Mouse (Mus musculus): ENCODE measurements around the gene Lce6a. TPM values are rescaled to one million over a fixed set of nuclear protein-coding genes. Genes with fewer than 3 reads are reported as not detected.

Lce6a gene
- polyA plus RNA-seq, 1 experiment, result not detected

- no peak overlapping the region for H3K4me3 ChIP-seq (replicated peaks; ENCODE audit: insufficient read depth, low read depth, low read length)
- DNase-seq, result no peak
- WGBS, result 66% methylated on average over 3 of the region's 3 CpGs
- H3K4me1 ChIP-seq (ENCODE audit: control insufficient read depth, insufficient read depth, low read length), result no peaks in the 10 kb centered on the region
- H3K27ac ChIP-seq (ENCODE audit: insufficient read depth, low read length), result no peak overlapping the region
- no peaks in the 10 kb centered on the region for H3K27me3 ChIP-seq (ENCODE audit: control insufficient read depth, insufficient read depth, low read length)
- TF ChIP-seq CTCF (IDR thresholded peaks at IDR 0.05; ENCODE audit: borderline replicate concordance, insufficient read depth, low read depth, low read length), result no peak
- no peak for TF ChIP-seq POLR2A (IDR thresholded peaks at IDR 0.05; ENCODE audit: borderline replicate concordance, insufficient read depth, low read length)
Observed at GRCm38 (mm10) chr3:92583164-92583826, 38.2 kb downstream of the Lce6a start.

- H3K4me3 ChIP-seq (replicated peaks; ENCODE audit: insufficient read depth, low read depth, low read length), result no peak overlapping the region
- no peaks in the 10 kb centered on the region for H3K27me3 ChIP-seq (ENCODE audit: control insufficient read depth, insufficient read depth, low read length)
- H3K4me1 ChIP-seq (ENCODE audit: control insufficient read depth, insufficient read depth, low read length), result no peaks in the 10 kb centered on the region
- DNase-seq, result no peak
- no peak for TF ChIP-seq CTCF (IDR thresholded peaks at IDR 0.05; ENCODE audit: borderline replicate concordance, insufficient read depth, low read depth, low read length)
- WGBS, result 80% methylated on average over 1 of the region's 1 CpGs
- H3K27ac ChIP-seq (ENCODE audit: insufficient read depth, low read length), result no peak overlapping the region
Observed at GRCm38 (mm10) chr3:92579508-92579907, 42.0 kb downstream of the Lce6a start.

DNA sequence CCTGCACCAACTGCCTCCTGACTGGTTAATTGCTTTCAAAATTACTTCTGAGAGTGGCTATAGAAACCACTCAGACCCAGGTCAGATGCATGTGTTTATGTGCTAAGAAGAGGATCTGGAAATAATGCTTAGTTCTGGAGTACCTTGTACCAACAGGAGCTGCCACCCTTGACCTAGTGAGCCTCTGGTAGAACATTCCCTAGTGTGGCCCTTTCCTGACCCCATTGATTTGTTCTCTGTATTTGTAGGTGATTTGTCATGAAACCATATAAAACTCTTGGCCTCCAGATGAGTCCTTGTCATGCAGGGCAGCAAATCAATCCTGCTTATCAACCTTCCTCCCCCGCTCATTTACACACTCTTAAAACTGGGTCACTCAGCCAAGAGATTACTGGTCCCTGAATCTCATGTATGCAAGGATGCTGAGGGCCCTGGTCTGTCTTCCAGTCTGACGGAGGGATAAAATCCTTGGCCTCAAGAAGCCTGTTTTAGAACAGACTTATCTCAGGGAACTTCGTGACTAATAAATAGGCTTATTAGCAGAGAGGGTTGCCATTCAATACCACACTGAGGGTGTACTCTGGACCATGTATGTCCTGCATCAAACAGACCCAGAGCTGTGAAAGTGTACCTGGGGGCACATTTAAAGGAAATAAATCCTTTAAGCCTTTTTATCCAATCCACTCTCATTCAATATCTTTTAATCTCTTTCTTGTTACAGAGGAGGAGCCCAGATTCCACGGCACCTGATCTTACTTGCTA is 42.6 kb downstream of the Lce6a start:
- 71% methylated on average over 4 of the region's 4 CpGs for WGBS
- no peak overlapping the region for H3K27ac ChIP-seq (ENCODE audit: insufficient read depth, low read length)

DNA sequence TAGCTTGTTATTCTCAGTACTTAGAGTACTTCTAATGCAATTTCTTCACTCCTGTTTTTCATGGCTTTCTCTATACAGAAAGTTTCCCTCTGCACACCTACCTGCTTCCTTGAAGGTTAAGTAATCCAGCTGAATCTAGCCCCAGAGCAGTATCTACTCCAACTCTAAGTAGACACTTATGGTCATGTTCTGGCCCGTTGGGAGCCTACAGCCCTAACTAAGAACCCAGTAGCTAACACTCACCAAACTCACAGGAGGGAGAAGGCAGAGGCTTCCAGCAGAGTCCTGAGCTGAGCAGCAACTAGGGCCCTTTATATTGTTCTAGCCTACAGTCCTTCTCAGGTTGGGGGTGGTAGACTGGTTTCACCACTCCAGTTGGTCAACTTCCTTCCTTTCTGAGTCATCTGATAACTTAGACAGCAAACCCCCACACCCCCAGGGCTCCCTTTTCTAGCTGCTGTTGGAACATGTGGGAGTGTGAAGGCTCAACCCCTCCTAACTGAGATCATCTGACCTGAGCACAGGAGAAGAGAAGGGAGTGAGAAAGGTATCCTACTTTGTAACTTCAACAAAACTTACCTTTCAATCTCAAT is 47.9 kb downstream of the Lce6a start, which contains the start of gene Ivl:
TSS of gene Ivl (minus strand) at position 287 of the 593 bp plus-strand sequence.
- WGBS, result 76% methylated on average over 1 of the region's 1 CpGs
- Histone ChIP-seq H3K4me1 (ENCODE audit: control insufficient read depth, insufficient read depth, low read length) (no peaks in the 10 kb centered on the region), H3K4me3 (replicated peaks; ENCODE audit: insufficient read depth, low read depth, low read length) (no peak within 1 kb of the TSS), H3K27me3 (ENCODE audit: control insufficient read depth, insufficient read depth, low read length) (no peaks in the 10 kb centered on the region), H3K27ac (ENCODE audit: insufficient read depth, low read length) (no peak within 1 kb of the TSS)
- TF ChIP-seq POLR2A (IDR thresholded peaks at IDR 0.05; ENCODE audit: borderline replicate concordance, insufficient read depth, low read length) (no peak), CTCF (IDR thresholded peaks at IDR 0.05; ENCODE audit: borderline replicate concordance, insufficient read depth, low read depth, low read length) (no peak)
- no peak for DNase-seq

More for the DNA sequence above, 42.6 kb downstream of the Lce6a start:
- DNase-seq, result no peak
- H3K4me1 ChIP-seq (ENCODE audit: control insufficient read depth, insufficient read depth, low read length), result no peaks in the 10 kb centered on the region
- TF ChIP-seq POLR2A (IDR thresholded peaks at IDR 0.05; ENCODE audit: borderline replicate concordance, insufficient read depth, low read length) (no peak), CTCF (IDR thresholded peaks at IDR 0.05; ENCODE audit: borderline replicate concordance, insufficient read depth, low read depth, low read length) (no peak)
- no peak overlapping the region for H3K4me3 ChIP-seq (replicated peaks; ENCODE audit: insufficient read depth, low read depth, low read length)
- no peaks in the 10 kb centered on the region for H3K27me3 ChIP-seq (ENCODE audit: control insufficient read depth, insufficient read depth, low read length)

DNA sequence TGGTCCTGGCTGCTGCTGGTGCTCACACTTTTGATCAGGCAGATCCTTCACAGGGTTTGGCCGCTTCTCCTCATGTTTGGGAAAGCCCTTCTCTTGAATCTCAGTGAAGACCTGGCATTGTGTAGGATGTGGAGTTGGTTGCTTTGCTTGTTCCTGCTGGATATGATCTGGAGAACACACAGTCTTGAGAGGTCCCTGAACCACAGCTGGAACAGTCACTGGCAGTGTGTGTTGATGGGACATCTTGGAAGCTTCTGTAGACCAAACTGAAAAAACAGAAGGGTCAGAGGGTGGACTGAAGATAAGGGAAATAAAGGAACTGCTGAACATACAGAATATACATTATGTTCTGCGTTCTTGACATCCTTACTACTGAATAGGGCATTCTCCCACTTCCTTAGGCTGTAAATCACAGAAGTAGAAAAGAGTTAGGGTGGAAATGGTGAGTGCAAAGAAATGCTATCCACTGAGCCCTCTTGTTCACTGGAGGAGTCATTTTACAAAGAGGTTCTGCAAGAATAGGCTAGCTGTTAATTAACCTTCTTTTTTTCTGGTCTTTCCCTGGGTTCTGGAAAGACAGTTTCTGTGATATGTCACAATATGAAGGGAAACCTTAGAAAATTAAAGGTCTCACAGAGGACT is 48.8 kb downstream of the Lce6a start:
- Histone ChIP-seq H3K27ac (ENCODE audit: insufficient read depth, low read length) (no peak overlapping the region), H3K27me3 (ENCODE audit: control insufficient read depth, insufficient read depth, low read length) (no peaks in the 10 kb centered on the region), H3K4me3 (replicated peaks; ENCODE audit: insufficient read depth, low read depth, low read length) (no peak overlapping the region), H3K4me1 (ENCODE audit: control insufficient read depth, insufficient read depth, low read length) (no peaks in the 10 kb centered on the region)
- 64% methylated on average over 2 of the region's 2 CpGs for WGBS
- DNase-seq, result no peak
- TF ChIP-seq POLR2A (IDR thresholded peaks at IDR 0.05; ENCODE audit: borderline replicate concordance, insufficient read depth, low read length), result no peak
- no peak for TF ChIP-seq CTCF (IDR thresholded peaks at IDR 0.05; ENCODE audit: borderline replicate concordance, insufficient read depth, low read depth, low read length)

Other genes starting within 250 kb of the Lce6a start
- gene Sprr2h, start 236.0 kb downstream of the Lce6a start, polyA plus RNA-seq (2012; rRNA removed), result not detected in 2 replicates
- not detected in 2 replicates for gene Sprr2i, start 213.7 kb downstream of the Lce6a start, polyA plus RNA-seq (2012; rRNA removed)
- gene Sprr2j-ps, start 203.6 kb downstream of the Lce6a start, polyA plus RNA-seq (2012; rRNA removed), result not detected in 2 replicates
- 9.8 and 9.9 TPM in 2 replicates for gene Gm9774, start 192.2 kb downstream of the Lce6a start, polyA plus RNA-seq (2012; rRNA removed)
- not detected in 2 replicates for gene Sprr2k, start 189.1 kb downstream of the Lce6a start, polyA plus RNA-seq (2012; rRNA removed)
- not detected in 2 replicates for gene Sprr1b, start 182.9 kb downstream of the Lce6a start, polyA plus RNA-seq (2012; rRNA removed)
- not detected in 2 replicates for gene Sprr3, start 162.9 kb downstream of the Lce6a start, polyA plus RNA-seq (2012; rRNA removed)
- gene Sprr1a, start 135.8 kb downstream of the Lce6a start, polyA plus RNA-seq (2012; rRNA removed), result 0.70 and 0.95 TPM in 2 replicates
- not detected in 2 replicates for gene Sprr4, start 121.2 kb downstream of the Lce6a start, polyA plus RNA-seq (2012; rRNA removed)
- gene 2310046K23Rik, start 87.1 kb downstream of the Lce6a start, polyA plus RNA-seq (2012; rRNA removed), result not detected in 2 replicates
- not detected in 2 replicates for gene Ivl, start 47.9 kb downstream of the Lce6a start, polyA plus RNA-seq (2012; rRNA removed)
- gene Smcp, start 32.7 kb downstream of the Lce6a start, polyA plus RNA-seq (2012; rRNA removed), result not detected in 2 replicates
- not detected in 2 replicates for gene 2210017I01Rik, start 14.2 kb downstream of the Lce6a start, polyA plus RNA-seq (2012; rRNA removed)
- gene Lce1a1, start 26.6 kb upstream of the Lce6a start, polyA plus RNA-seq (2012; rRNA removed), result not detected in 2 replicates
- gene Lce1b, start 35.3 kb upstream of the Lce6a start, polyA plus RNA-seq (2012; rRNA removed), result not detected in 2 replicates
- not detected in 2 replicates for gene Lce1a2, start 48.7 kb upstream of the Lce6a start, polyA plus RNA-seq (2012; rRNA removed)
- not detected in 2 replicates for gene Lce1c, start 57.6 kb upstream of the Lce6a start, polyA plus RNA-seq (2012; rRNA removed)
- not detected in 2 replicates for gene Lce1d, start 65.5 kb upstream of the Lce6a start, polyA plus RNA-seq (2012; rRNA removed)
- gene Lce1e, start 87.4 kb upstream of the Lce6a start, polyA plus RNA-seq (2012; rRNA removed), result not detected in 2 replicates
- not detected in 2 replicates for gene Lce1f, start 98.7 kb upstream of the Lce6a start, polyA plus RNA-seq (2012; rRNA removed)
- not detected in 2 replicates for gene Gm38119, start 117.4 kb upstream of the Lce6a start, polyA plus RNA-seq (2012; rRNA removed)
- gene Lce1g, start 130.7 kb upstream of the Lce6a start, polyA plus RNA-seq (2012; rRNA removed), result not detected in 2 replicates
- not detected in 2 replicates for gene Lce1h, start 143.4 kb upstream of the Lce6a start, polyA plus RNA-seq (2012; rRNA removed)
- gene Lce1i, start 157.2 kb upstream of the Lce6a start, polyA plus RNA-seq (2012; rRNA removed), result not detected in 2 replicates
- not detected in 2 replicates for gene Lce1j, start 168.9 kb upstream of the Lce6a start, polyA plus RNA-seq (2012; rRNA removed)
- not detected in 2 replicates for gene Lce1k, start 186.2 kb upstream of the Lce6a start, polyA plus RNA-seq (2012; rRNA removed)
- gene Kprp, start 205.6 kb upstream of the Lce6a start, polyA plus RNA-seq (2012; rRNA removed), result not detected in 2 replicates
- not detected in 2 replicates for gene Lce1l, start 229.6 kb upstream of the Lce6a start, polyA plus RNA-seq (2012; rRNA removed)
- not detected in 2 replicates for gene 2310050C09Rik, start 248.6 kb upstream of the Lce6a start, polyA plus RNA-seq (2012; rRNA removed)